ENCODE assay signal across 16 mouse cellular contexts in genomic region chr2:91989750-91990149, GRCm38 (mm10). TPM values are rescaled to one million over a fixed set of nuclear protein-coding genes. Genes with fewer than 3 reads are reported as not detected.
DNase-seq lines count a peak whose midpoint lies in the region; ATAC-seq and TF ChIP-seq lines count a peak whose summit lies in the region.
"Had no signal": no experiment of that assay in that cellular context is flagged by ENCODE, and none has a peak within 500 bp of the region (broad histone marks: within the 10 kb centered on the region; RNA-seq: fewer than 3 reads in every experiment).

No protein-coding gene starts in this region.

- no peak overlapping the region for H3K4me3 ChIP-seq in left cerebral cortex, adult 2 months
- H3K4me3 ChIP-seq: hindbrain, embryonic 15.5 days; midbrain, embryonic 10.5 days had no signal

- intact Hi-C loops in left cerebral cortex, adult 2 months (cut with DNase I) = loop anchor here (5.0 kb wide), 1 partner anchor 343 kb away; no protein-coding TSS in a partner anchor

- H3K27ac ChIP-seq in left cerebral cortex, adult 2 months = no peak overlapping the region
- H3K27ac ChIP-seq: hindbrain, embryonic 15.5 days; midbrain, embryonic 10.5 days had no signal

- peak; percentile 38 for TF ChIP-seq CTCF in left cerebral cortex, adult 2 months (IDR thresholded peaks at IDR 0.05)

- DNase-seq in CD4-positive, CD25-positive, alpha-beta regulatory T cell, adult 2 months (ENCODE audit: low read depth, low spot score) = peak; percentile 51
- DNase-seq in left cerebral cortex, adult 2 months (ENCODE audit: extremely low spot score in 1 of 2, low spot score in 2 of 2) = no peak
- no peak for DNase-seq in left cerebral cortex, adult 8-10 months (ENCODE audit: low spot score in 2 of 2)
- DNase-seq in 3T3-L1 (ENCODE audit: low read depth, low spot score) = peak; percentile 54
- peak; percentile 27 for DNase-seq in T-cell, adult 2 months (ENCODE audit: low spot score)
- DNase-seq in urinary bladder, postnatal 36 days (ENCODE audit: low spot score in 2 of 2) = no peak
- DNase-seq in layer of hippocampus, postnatal 25 days (ENCODE audit: extremely low spot score in 1 of 2, low spot score in 1 of 2) = no peak
- DNase-seq: cerebellum, adult 8-10 months; retina, postnatal 1 day; thymus, postnatal 36 days had no signal

- ATAC-seq in CD4-positive, CD25-positive, alpha-beta regulatory T cell, adult 4 months = no peak

RNA-seq across cellular contexts. Expression of gene Dgkz, which starts 14.1 kb away (rescaled TPM):
- 100 to 1,000 TPM; 131 to 138 TPM for polyA plus RNA-seq in CD4-positive, CD25-positive, alpha-beta regulatory T cell, adult 4 months (2017; shearing (Covaris generic))
- 100 to 1,000 TPM; 553 to 561 TPM for total RNA-seq in left cerebral cortex, adult 2 months (2021)
- total RNA-seq in left cerebral cortex, adult 8-10 months (2022) = 100 to 1,000 TPM; 414 to 471 (median 424) TPM
- 100 to 1,000 TPM; 479 to 537 TPM for total RNA-seq in layer of hippocampus, postnatal 25 days (2021)

RNA-seq across cellular contexts. Expression of gene Creb3l1, which starts 34.6 kb away (rescaled TPM):
- polyA plus RNA-seq in CD4-positive, CD25-positive, alpha-beta regulatory T cell, adult 4 months (2017; shearing (Covaris generic)) = 1 to 10 TPM in 1 of 2 experiments, under 1 TPM in 1; 0.77 to 1.2 TPM
- total RNA-seq in left cerebral cortex, adult 2 months (2021) = 1 to 10 TPM; 2.3 TPM
- 1 to 10 TPM; 1.3 to 2.2 (median 1.8) TPM for total RNA-seq in left cerebral cortex, adult 8-10 months (2022)
- total RNA-seq in layer of hippocampus, postnatal 25 days (2021) = 1 to 10 TPM; 4.0 to 4.6 TPM

RNA-seq across cellular contexts. Expression of gene Gm9821, which starts 44.2 kb away (rescaled TPM):
- polyA plus RNA-seq in CD4-positive, CD25-positive, alpha-beta regulatory T cell, adult 4 months (2017; shearing (Covaris generic)) = under 1 TPM; 0.82 to 0.86 TPM
- total RNA-seq in left cerebral cortex, adult 2 months (2021) = not detected
- not detected for total RNA-seq in left cerebral cortex, adult 8-10 months (2022)
- total RNA-seq in layer of hippocampus, postnatal 25 days (2021) = not detected
- total RNA-seq: adrenal gland, postnatal 4 days; left cerebral cortex, postnatal 14 days had no signal
- polyA plus RNA-seq: spleen, adult 2 months had no signal

RNA-seq across cellular contexts. Expression of gene Mdk, which starts 57.7 kb away (rescaled TPM):
- 1 to 10 TPM; 1.9 to 3.1 TPM for polyA plus RNA-seq in CD4-positive, CD25-positive, alpha-beta regulatory T cell, adult 4 months (2017; shearing (Covaris generic))
- total RNA-seq in left cerebral cortex, adult 2 months (2021) = 10 to 100 TPM; 16.5 to 21.5 TPM
- 10 to 100 TPM; 17.9 to 21.1 (median 19.8) TPM for total RNA-seq in left cerebral cortex, adult 8-10 months (2022)
- total RNA-seq in layer of hippocampus, postnatal 25 days (2021) = 10 to 100 TPM; 25.5 to 33.2 TPM

Comparison
In these comparisons a context has a peak if more than half of its experiments do, and no peak if none do; other contexts are left out.
1. DNase-seq: peak in CD4-positive, CD25-positive, alpha-beta regulatory T cell, adult 2 months (single experiment), 3T3-L1 (single experiment) and T-cell, adult 2 months (single experiment); none in left cerebral cortex, adult 2 months (0 of 2), left cerebral cortex, adult 8-10 months (0 of 2), urinary bladder, postnatal 36 days (0 of 2) and layer of hippocampus, postnatal 25 days (0 of 2).